Mouse (Mus musculus): ENCODE measurements around the gene Marveld2.
A peak's percentile ranks its signal among the peaks of the same experiment; 100 is the strongest.

Gene Marveld2

DNA sequence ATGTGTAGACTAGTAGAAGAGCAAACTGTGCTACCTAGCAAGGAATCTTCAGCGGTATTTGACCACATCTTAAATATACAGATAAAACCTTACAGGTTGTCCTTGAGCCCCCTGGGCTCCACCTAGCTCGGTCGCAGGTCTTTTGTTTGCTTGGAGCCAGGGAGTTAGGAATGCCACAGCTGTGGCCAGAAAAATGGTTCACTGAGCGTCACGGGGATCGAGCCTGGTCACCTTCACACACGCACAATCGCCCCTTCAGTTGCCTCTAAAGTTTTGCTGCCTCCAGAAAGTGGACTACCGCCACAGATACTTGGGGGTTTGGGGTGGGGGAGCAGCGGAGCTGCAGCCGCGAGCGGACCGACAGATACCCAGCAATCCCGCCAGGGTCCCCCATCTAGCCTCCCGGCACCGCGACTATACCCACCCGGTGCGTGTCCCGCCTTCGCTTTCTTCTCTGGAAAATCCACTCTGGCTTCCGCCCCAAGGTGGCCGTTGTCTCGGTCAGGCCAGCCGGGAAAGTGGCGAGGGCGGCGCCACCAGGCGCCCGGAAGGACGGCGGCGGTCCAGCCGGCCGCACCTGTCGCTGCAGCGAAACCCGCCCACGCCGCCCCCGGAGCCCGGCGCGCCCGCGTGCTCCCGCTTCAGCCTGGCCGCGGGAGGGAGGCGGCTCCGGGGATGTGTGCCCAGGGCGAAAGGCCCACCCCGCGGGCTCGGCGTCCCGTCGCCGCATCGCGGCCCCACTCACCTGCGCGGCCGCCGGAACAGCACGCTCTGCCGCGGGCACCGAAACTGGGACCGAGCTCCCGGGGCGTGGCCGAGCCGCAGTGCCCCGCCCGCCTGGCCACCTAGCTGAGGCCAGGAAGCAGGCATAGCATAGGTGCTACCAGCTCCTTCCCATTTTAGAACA, at the start of gene Marveld2:
Gene Marveld2, minus strand, starts transcription at position 791 of the 907 bp plus-strand sequence.
- DNase-seq, result peak; percentile 75 to 86

DNA sequence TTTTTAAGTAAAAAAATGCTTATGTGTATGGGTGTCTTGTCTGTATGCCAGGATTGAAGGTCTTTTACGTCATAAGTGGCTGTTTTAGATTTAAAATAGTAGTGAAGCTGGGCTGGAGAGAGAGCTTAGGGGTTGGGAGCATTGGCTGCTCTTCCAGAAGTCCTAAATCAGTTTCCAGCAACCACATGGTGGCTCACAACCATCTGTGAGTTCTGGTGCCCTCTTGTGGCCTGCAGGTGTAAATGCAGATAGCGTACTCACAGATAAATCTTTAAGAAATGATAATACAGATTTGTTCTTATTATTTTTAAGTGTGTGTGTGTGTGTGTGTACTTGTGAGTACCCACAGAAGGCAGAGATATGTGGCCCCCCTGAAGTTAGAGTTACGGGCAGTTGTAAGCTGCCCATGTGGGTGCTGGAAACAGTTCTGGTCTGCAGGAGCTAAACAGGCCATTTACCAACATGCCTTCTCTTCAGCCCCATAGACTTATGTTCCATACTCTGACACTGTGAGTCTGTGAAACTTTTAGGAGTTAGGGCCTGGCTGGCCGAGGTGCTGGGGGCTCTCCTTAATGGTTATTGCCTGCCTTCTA, 43.2 kb upstream of the Marveld2 start:
- DNase-seq, result peak; percentile 56 to 71

GRCm38 (mm10) chr13:100658091-100658490, 41.3 kb upstream of the Marveld2 start:
- no peak for DNase-seq

GRCm38 (mm10) chr13:100651439-100652186, 34.8 kb upstream of the Marveld2 start, which contains the start of gene Taf9:
Gene Taf9, plus strand, starts transcription at chr13:100651579.
- no peak for DNase-seq

GRCm38 (mm10) chr13:100650550-100651438, 34.0 kb upstream of the Marveld2 start, which contains the start of the genes Ak6 and Rad17:
Gene Ak6, plus strand, starts transcription at chr13:100650979.
Gene Rad17, minus strand, starts transcription at chr13:100651051.
- peak; percentile 96 for DNase-seq

- DNase-seq, result no peak
Measured at GRCm38 (mm10) chr13:100648223-100648622, 31.5 kb upstream of the Marveld2 start.

GRCm38 (mm10) chr13:100642471-100643209, 25.9 kb upstream of the Marveld2 start:
- no peak for DNase-seq

DNA sequence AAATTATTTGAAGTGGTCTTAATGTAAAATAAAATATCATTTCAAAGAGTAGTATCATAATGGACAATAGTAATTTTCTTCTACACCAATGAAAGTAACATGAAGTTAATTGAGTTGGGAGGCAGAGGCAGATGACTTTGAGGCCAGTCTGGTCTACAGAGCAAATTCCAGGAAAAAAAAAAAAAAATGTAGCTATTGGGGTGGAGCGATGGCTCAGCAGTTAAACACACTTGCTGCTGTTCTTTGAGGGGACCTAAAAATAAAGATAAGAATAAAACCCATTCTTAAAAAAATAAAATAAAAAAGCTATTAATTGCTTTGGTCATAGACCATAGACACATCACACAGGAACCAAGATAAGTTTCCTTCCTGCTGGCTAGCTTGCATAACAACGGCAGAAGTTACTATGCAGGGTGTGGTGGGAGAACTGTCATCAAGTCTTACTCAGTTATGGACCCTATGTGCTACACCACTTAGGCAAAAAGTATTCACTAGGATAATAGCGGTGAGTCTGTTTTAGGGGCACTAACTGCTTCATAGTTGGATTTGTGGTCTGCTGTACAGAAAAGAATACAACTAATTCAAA, 17.4 kb upstream of the Marveld2 start:
- no peak for DNase-seq

- no peak for DNase-seq
Measured at GRCm38 (mm10) chr13:100622241-100622640, 5.5 kb upstream of the Marveld2 start.

GRCm38 (mm10) chr13:100617583-100617982, 812 bp upstream of the Marveld2 start:
- DNase-seq, result no peak

DNA sequence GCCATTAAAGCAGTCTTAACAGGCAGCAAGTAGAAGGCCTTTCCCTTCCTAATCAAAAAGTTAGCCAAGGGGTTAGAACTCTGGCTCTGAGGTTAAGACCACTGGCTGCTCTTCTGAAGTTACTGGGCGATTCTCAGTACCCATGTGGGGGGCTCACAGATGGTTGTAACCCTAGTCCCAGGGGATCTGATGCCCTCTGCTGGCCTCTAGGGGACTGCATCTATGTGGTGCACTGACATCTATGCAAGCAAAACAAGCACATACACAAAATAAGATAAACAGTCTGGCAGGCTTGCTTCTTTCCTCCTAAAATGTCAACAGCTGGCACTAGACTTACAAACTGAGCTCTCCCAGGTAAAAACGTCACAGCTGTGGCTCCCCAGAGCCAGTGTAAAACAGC, 3.9 kb downstream of the Marveld2 start:
- DNase-seq, result no peak

GRCm38 (mm10) chr13:100612251-100612650, 4.5 kb downstream of the Marveld2 start:
- DNase-seq, result no peak

DNA sequence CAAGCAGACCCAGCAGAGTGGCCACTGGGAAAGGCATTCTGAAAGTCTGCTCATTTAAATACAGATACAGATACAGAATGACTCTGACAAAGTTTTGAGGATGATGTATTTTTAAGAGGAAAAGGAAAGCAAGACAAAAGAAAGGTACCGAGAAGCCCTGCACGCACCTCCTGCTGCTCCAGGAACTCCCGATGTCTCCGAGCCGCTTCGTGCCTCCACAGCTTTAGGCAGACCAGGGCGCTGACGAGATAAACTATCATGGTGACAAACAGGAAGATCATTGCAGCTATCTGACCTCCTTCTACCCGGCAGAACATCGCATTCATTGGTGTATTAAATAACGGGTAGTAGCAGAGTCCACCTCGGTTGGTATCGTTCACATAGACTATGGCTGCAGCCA, 5.5 kb downstream of the Marveld2 start:
- no peak for DNase-seq

- no peak for DNase-seq
Measured at GRCm38 (mm10) chr13:100607756-100608155, 9.0 kb downstream of the Marveld2 start.

GRCm38 (mm10) chr13:100605845-100606244, 10.9 kb downstream of the Marveld2 start:
- DNase-seq, result no peak

DNA sequence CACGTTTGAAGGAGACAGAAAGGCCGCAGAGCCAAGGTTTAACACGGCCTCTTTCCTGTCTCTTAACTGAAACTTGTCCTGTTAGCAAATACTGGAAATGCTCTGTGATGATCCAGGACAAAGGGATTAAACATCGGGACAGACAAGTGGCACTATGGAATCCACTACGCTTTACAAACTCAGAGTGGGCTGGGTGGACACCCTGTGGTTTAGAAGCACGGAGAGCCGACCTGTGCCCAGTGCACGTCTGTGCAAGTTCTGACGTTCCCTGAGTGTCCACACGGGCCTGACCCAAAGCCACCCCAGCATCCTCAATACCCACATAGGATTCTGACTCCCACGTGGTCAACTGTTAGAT, 13.1 kb downstream of the Marveld2 start:
- no peak for DNase-seq

GRCm38 (mm10) chr13:100603031-100603737, 13.6 kb downstream of the Marveld2 start:
- DNase-seq, result no peak

DNA sequence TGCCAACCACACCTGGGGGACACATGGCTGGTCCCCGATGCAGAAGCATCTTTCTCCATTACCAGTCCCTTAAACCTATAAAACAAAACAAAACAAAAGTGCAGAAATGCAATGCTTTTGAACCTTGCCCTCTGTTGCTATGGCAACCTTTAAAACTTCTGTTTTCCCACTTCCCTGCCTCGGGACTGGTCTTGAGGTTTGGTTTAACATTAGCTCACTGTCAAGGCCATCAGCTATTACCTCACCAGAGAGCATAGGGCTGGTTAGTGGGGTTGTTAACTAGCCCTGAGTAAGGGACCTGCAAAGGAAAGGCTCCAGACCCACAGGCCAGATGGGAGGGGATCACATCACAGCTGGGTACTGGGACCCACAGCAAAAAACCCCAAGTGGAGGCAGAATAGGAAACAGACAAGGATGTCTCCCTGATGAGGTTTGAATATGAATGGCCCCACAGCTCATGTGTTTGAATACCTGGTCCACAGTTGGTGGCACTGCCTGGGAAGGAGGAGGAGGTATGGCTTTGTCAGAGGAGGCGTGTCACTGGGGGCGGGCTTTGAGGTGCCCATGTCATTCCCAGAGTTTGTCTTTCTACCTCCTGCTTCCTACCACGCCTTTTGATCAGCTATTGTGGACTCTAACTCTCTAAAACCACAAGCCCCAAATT, 14.4 kb downstream of the Marveld2 start:
- DNase-seq, result peak; percentile 69 to 80

- no peak for DNase-seq
Measured at GRCm38 (mm10) chr13:100601034-100601433, 15.7 kb downstream of the Marveld2 start.

- no peak for DNase-seq
Measured at GRCm38 (mm10) chr13:100600317-100600716, 16.5 kb downstream of the Marveld2 start.
